Mouse (Mus musculus): ENCODE measurements at regions not wholly inside any gene's neighbourhood (a gene's known extent, or its start where the extent isn't known, plus 50 kb on each side); places are given as distances from the start of the nearest gene placed in this dataset.

GRCm38 (mm10) chr2:46402373-46403114 lies 1285.3 kb upstream of the Zeb2 start:
- DNase-seq (ENCODE audit: low spot score) (no peak), ATAC-seq (replicated peaks; ENCODE audit: low FRiP score, low TSS enrichment, low read depth) (no peak)
- H3K4me3 ChIP-seq (ENCODE audit: low read depth, low read length): no peak overlapping the region
- no peaks in the 10 kb centered on the region for H3K27me3 ChIP-seq (replicated peaks; ENCODE audit: control insufficient read depth, insufficient read depth, low read length)
- WGBS: 91% methylated on average over 1 of the region's 1 CpGs
- H3K27ac ChIP-seq (ENCODE audit: low read depth): no peak overlapping the region
- H3K36me3 ChIP-seq (ENCODE audit: control insufficient read depth, insufficient read depth, low read length): no peaks in the 10 kb centered on the region
- no peak overlapping the region for H3K4me2 ChIP-seq (ENCODE audit: low read length)
- no peak overlapping the region for H3K9ac ChIP-seq (ENCODE audit: low read length)
- no peaks in the 10 kb centered on the region for H3K9me3 ChIP-seq (ENCODE audit: control insufficient read depth, low read length)
- H3K4me1 ChIP-seq (replicated peaks; ENCODE audit: control insufficient read depth, insufficient read depth, low read length): no peaks in the 10 kb centered on the region

- Histone ChIP-seq H3K27me3 (replicated peaks; ENCODE audit: control insufficient read depth, insufficient read depth, low read length) (no peaks in the 10 kb centered on the region), H3K9ac (ENCODE audit: low read length) (no peak overlapping the region), H3K4me3 (ENCODE audit: low read depth, low read length) (no peak overlapping the region), H3K4me1 (replicated peaks; ENCODE audit: control insufficient read depth, insufficient read depth, low read length) (no peaks in the 10 kb centered on the region), H3K4me2 (ENCODE audit: low read length) (no peak overlapping the region), H3K9me3 (ENCODE audit: control insufficient read depth, low read length) (no peaks in the 10 kb centered on the region), H3K27ac (ENCODE audit: low read depth) (no peak overlapping the region), H3K36me3 (ENCODE audit: control insufficient read depth, insufficient read depth, low read length) (no peaks in the 10 kb centered on the region)
- 74% methylated on average over 2 of the region's 2 CpGs for WGBS
- no peak for DNase-seq (ENCODE audit: low spot score)
- ATAC-seq (replicated peaks; ENCODE audit: low FRiP score, low TSS enrichment, low read depth): no peak
Observed at GRCm38 (mm10) chr2:46394161-46394560, 1277.0 kb upstream of the Zeb2 start.

- no peak overlapping the region for H3K9ac ChIP-seq (ENCODE audit: low read length)
- no peaks in the 10 kb centered on the region for H3K9me3 ChIP-seq (ENCODE audit: control insufficient read depth, low read length)
- 97% methylated on average over 3 of the region's 3 CpGs for WGBS
- no peaks in the 10 kb centered on the region for H3K36me3 ChIP-seq (ENCODE audit: control insufficient read depth, insufficient read depth, low read length)
- no peaks in the 10 kb centered on the region for H3K4me1 ChIP-seq (replicated peaks; ENCODE audit: control insufficient read depth, insufficient read depth, low read length)
- no peaks in the 10 kb centered on the region for H3K27me3 ChIP-seq (replicated peaks; ENCODE audit: control insufficient read depth, insufficient read depth, low read length)
- H3K27ac ChIP-seq (ENCODE audit: low read depth): no peak overlapping the region
- ATAC-seq (replicated peaks; ENCODE audit: low FRiP score, low TSS enrichment, low read depth): no peak
- no peak overlapping the region for H3K4me2 ChIP-seq (ENCODE audit: low read length)
- DNase-seq (ENCODE audit: low spot score): no peak
- H3K4me3 ChIP-seq (ENCODE audit: low read depth, low read length): no peak overlapping the region
Observed at GRCm38 (mm10) chr2:46372847-46373461, 1255.8 kb upstream of the Zeb2 start.

- Histone ChIP-seq H3K4me1 (replicated peaks; ENCODE audit: control insufficient read depth, insufficient read depth, low read length) (no peaks in the 10 kb centered on the region), H3K27me3 (replicated peaks; ENCODE audit: control insufficient read depth, insufficient read depth, low read length) (no peaks in the 10 kb centered on the region), H3K9ac (ENCODE audit: low read length) (no peak overlapping the region), H3K4me2 (ENCODE audit: low read length) (no peak overlapping the region), H3K4me3 (ENCODE audit: low read depth, low read length) (no peak overlapping the region), H3K36me3 (ENCODE audit: control insufficient read depth, insufficient read depth, low read length) (no peaks in the 10 kb centered on the region), H3K27ac (ENCODE audit: low read depth) (no peak overlapping the region), H3K9me3 (ENCODE audit: control insufficient read depth, low read length) (no peaks in the 10 kb centered on the region)
- no peak for DNase-seq (ENCODE audit: low spot score)
- WGBS: 45% methylated on average over 1 of the region's 1 CpGs
- ATAC-seq (replicated peaks; ENCODE audit: low FRiP score, low TSS enrichment, low read depth): no peak
Observed at GRCm38 (mm10) chr2:46371755-46372154, 1254.6 kb upstream of the Zeb2 start.

GRCm38 (mm10) chr2:46370949-46371348 lies 1253.8 kb upstream of the Zeb2 start:
- Histone ChIP-seq H3K27me3 (replicated peaks; ENCODE audit: control insufficient read depth, insufficient read depth, low read length) (no peaks in the 10 kb centered on the region), H3K9ac (ENCODE audit: low read length) (no peak overlapping the region), H3K36me3 (ENCODE audit: control insufficient read depth, insufficient read depth, low read length) (no peaks in the 10 kb centered on the region), H3K9me3 (ENCODE audit: control insufficient read depth, low read length) (no peaks in the 10 kb centered on the region), H3K27ac (ENCODE audit: low read depth) (no peak overlapping the region), H3K4me2 (ENCODE audit: low read length) (no peak overlapping the region), H3K4me3 (ENCODE audit: low read depth, low read length) (no peak overlapping the region), H3K4me1 (replicated peaks; ENCODE audit: control insufficient read depth, insufficient read depth, low read length) (no peaks in the 10 kb centered on the region)
- DNase-seq (ENCODE audit: low spot score): no peak
- ATAC-seq (replicated peaks; ENCODE audit: low FRiP score, low TSS enrichment, low read depth): no peak
- 69% methylated on average over 5 of the region's 5 CpGs for WGBS

- no peaks in the 10 kb centered on the region for H3K4me1 ChIP-seq (replicated peaks; ENCODE audit: control insufficient read depth, insufficient read depth, low read length)
- H3K9ac ChIP-seq (ENCODE audit: low read length): no peak overlapping the region
- H3K36me3 ChIP-seq (ENCODE audit: control insufficient read depth, insufficient read depth, low read length): no peaks in the 10 kb centered on the region
- WGBS: 98% methylated on average over 4 of the region's 4 CpGs
- H3K27ac ChIP-seq (ENCODE audit: low read depth): no peak overlapping the region
- H3K27me3 ChIP-seq (replicated peaks; ENCODE audit: control insufficient read depth, insufficient read depth, low read length): no peaks in the 10 kb centered on the region
- no peak overlapping the region for H3K4me3 ChIP-seq (ENCODE audit: low read depth, low read length)
- H3K9me3 ChIP-seq (ENCODE audit: control insufficient read depth, low read length): no peaks in the 10 kb centered on the region
- ATAC-seq (replicated peaks; ENCODE audit: low FRiP score, low TSS enrichment, low read depth) (no peak), DNase-seq (ENCODE audit: low spot score) (no peak)
- H3K4me2 ChIP-seq (ENCODE audit: low read length): no peak overlapping the region
Observed at GRCm38 (mm10) chr2:46368882-46369281, 1251.7 kb upstream of the Zeb2 start.

- H3K27me3 ChIP-seq (replicated peaks; ENCODE audit: control insufficient read depth, insufficient read depth, low read length): no peaks in the 10 kb centered on the region
- no peaks in the 10 kb centered on the region for H3K4me1 ChIP-seq (replicated peaks; ENCODE audit: control insufficient read depth, insufficient read depth, low read length)
- no peak overlapping the region for H3K4me2 ChIP-seq (ENCODE audit: low read length)
- DNase-seq (ENCODE audit: low spot score) (no peak), ATAC-seq (replicated peaks; ENCODE audit: low FRiP score, low TSS enrichment, low read depth) (no peak)
- H3K4me3 ChIP-seq (ENCODE audit: low read depth, low read length): no peak overlapping the region
- 86% methylated on average over 3 of the region's 3 CpGs for WGBS
- H3K27ac ChIP-seq (ENCODE audit: low read depth): no peak overlapping the region
- no peaks in the 10 kb centered on the region for H3K9me3 ChIP-seq (ENCODE audit: control insufficient read depth, low read length)
- no peak overlapping the region for H3K9ac ChIP-seq (ENCODE audit: low read length)
- H3K36me3 ChIP-seq (ENCODE audit: control insufficient read depth, insufficient read depth, low read length): no peaks in the 10 kb centered on the region
Observed at GRCm38 (mm10) chr2:46366135-46366485, 1248.9 kb upstream of the Zeb2 start.

- Histone ChIP-seq H3K27me3 (replicated peaks; ENCODE audit: control insufficient read depth, insufficient read depth, low read length) (no peaks in the 10 kb centered on the region), H3K9me3 (ENCODE audit: control insufficient read depth, low read length) (no peaks in the 10 kb centered on the region), H3K4me3 (ENCODE audit: low read depth, low read length) (no peak overlapping the region), H3K4me1 (replicated peaks; ENCODE audit: control insufficient read depth, insufficient read depth, low read length) (no peaks in the 10 kb centered on the region), H3K9ac (ENCODE audit: low read length) (no peak overlapping the region), H3K36me3 (ENCODE audit: control insufficient read depth, insufficient read depth, low read length) (no peaks in the 10 kb centered on the region), H3K4me2 (ENCODE audit: low read length) (no peak overlapping the region), H3K27ac (ENCODE audit: low read depth) (no peak overlapping the region)
- WGBS: 87% methylated on average over 4 of the region's 4 CpGs
- no peak for DNase-seq (ENCODE audit: low spot score)
- no peak for ATAC-seq (replicated peaks; ENCODE audit: low FRiP score, low TSS enrichment, low read depth)
Observed at GRCm38 (mm10) chr2:46365428-46366134, 1248.4 kb upstream of the Zeb2 start.

All from intestine, embryonic 14.5 days (tissue).